Mouse (Mus musculus): ENCODE data around the gene Ugt1a1. TPM values are rescaled to one million over a fixed set of nuclear protein-coding genes. Genes with fewer than 3 reads are reported as not detected.

Gene Ugt1a1
- polyA plus RNA-seq, 1 experiment, result not detected

DNA sequence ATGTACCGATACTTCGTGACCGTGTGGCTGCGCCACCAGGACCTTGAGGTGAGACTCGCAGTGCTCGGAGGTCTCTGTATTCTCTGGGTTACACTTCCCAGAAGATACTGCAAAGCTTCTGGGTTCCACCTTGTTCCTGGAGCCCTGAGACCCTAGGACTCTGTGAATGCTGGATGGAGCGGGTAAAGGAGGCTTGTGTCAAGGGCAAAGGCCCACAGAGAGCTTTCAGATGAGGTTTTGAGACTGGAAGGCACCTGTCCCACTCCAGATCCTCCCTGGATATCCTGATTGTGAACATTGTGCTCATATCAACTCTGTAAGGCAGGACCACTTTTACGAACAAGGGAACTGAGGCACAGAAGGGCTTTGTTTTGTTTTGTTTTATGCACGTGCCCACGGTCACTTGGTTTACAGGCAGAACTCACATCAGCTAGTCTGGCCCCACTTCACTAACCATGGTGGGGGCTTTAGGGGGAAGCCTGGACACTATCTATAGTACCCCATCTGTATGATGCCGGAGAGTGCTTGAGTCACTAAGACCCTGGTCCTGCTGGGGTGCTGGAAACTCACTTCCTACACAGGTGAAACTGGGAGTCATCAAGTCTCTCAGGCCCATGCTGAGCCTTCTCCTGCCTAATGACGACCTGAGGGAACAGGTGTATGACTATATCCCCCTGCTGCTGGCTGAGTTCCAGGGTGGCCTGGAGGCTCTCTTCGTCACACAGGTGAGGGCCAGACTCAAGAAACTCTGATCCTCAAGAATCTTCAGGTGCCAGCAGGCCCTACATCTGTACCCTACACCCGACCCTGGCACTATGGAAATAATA, 21.9 kb downstream of the Ugt1a1 start:
- peaks cover 48% of the 10 kb centered on the region for H3K27me3 ChIP-seq (ENCODE audit: control insufficient read depth, insufficient read depth, insufficient read length)
- no peak for TF ChIP-seq MAX (IDR thresholded peaks at IDR 0.05)
- no peak for TF ChIP-seq USF1 (IDR thresholded peaks at IDR 0.05; ENCODE audit: low read depth)
- no peak for TF ChIP-seq MYOD1 (IDR thresholded peaks at IDR 0.05; ENCODE audit: control insufficient read depth, insufficient read length, low read depth)
- TF ChIP-seq FOSL1 (IDR thresholded peaks at IDR 0.05; ENCODE audit: insufficient read depth, low read length, poor library complexity, severe bottlenecking), result no peak
- no peaks in the 10 kb centered on the region for H3K79me3 ChIP-seq (ENCODE audit: low read depth)
- H3K4me3 ChIP-seq (ENCODE audit: insufficient read depth, poor library complexity, severe bottlenecking), result no peak overlapping the region
- H3ac ChIP-seq (ENCODE audit: control insufficient read depth, insufficient read length, low read depth), result no peak overlapping the region
- no peaks in the 10 kb centered on the region for H3K36me3 ChIP-seq (ENCODE audit: control insufficient read depth, insufficient read depth)
- H3K79me2 ChIP-seq (ENCODE audit: control insufficient read depth, insufficient read depth), result no peaks in the 10 kb centered on the region

GRCm38 (mm10) chr1:88234248-88234610, 22.5 kb downstream of the Ugt1a1 start:
- Histone ChIP-seq H3K4me3 (ENCODE audit: insufficient read depth, poor library complexity, severe bottlenecking) (no peak overlapping the region), H3K27me3 (ENCODE audit: control insufficient read depth, insufficient read depth, insufficient read length) (peaks cover 54% of the 10 kb centered on the region), H3ac (ENCODE audit: control insufficient read depth, insufficient read length, low read depth) (no peak overlapping the region), H3K36me3 (ENCODE audit: control insufficient read depth, insufficient read depth) (no peaks in the 10 kb centered on the region), H3K79me3 (ENCODE audit: low read depth) (no peaks in the 10 kb centered on the region), H3K79me2 (ENCODE audit: control insufficient read depth, insufficient read depth) (no peaks in the 10 kb centered on the region)
- TF ChIP-seq CTCF (IDR thresholded peaks at IDR 0.05; ENCODE audit: control insufficient read depth, insufficient read depth, insufficient read length), result no peak
- no peak for TF ChIP-seq FOSL1 (IDR thresholded peaks at IDR 0.05; ENCODE audit: insufficient read depth, low read length, poor library complexity, severe bottlenecking)
- no peak for TF ChIP-seq USF1 (IDR thresholded peaks at IDR 0.05; ENCODE audit: low read depth)
- TF ChIP-seq MYOD1 (IDR thresholded peaks at IDR 0.05; ENCODE audit: control insufficient read depth, insufficient read length, low read depth), result no peak
- no peak for TF ChIP-seq MAX (IDR thresholded peaks at IDR 0.05)
- TF ChIP-seq MYOG (IDR thresholded peaks at IDR 0.05; ENCODE audit: control insufficient read depth, extremely low read depth, insufficient read length), result no peak
- TF ChIP-seq CEBPB (IDR thresholded peaks at IDR 0.05; ENCODE audit: low read depth), result no peak

DNA sequence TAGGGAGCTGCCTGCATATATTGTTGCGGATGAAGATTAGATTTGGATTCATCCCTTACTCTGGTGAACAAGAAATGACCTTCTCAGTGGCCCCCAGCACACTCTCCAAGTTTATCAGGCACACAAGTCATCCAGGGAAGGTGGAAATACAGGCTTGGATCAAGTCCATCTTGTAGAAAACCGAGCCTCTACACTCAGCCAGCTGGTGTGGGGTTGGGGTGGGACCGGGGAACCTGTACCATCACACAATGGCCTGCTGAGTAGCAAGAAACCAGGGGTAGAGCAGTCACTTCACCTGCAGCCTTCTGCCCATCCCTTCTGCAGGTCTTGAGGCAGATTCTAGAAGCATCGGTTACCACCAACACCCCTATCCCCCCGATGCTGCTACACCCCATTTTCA, 22.9 kb downstream of the Ugt1a1 start:
- peaks cover 54% of the 10 kb centered on the region for H3K27me3 ChIP-seq (ENCODE audit: control insufficient read depth, insufficient read depth, insufficient read length)
- H3ac ChIP-seq (ENCODE audit: control insufficient read depth, insufficient read length, low read depth), result no peak overlapping the region
- TF ChIP-seq MAX (IDR thresholded peaks at IDR 0.05) (no peak), MYOD1 (IDR thresholded peaks at IDR 0.05; ENCODE audit: control insufficient read depth, insufficient read length, low read depth) (no peak), USF1 (IDR thresholded peaks at IDR 0.05; ENCODE audit: low read depth) (no peak), CEBPB (IDR thresholded peaks at IDR 0.05; ENCODE audit: low read depth) (no peak), CTCF (IDR thresholded peaks at IDR 0.05; ENCODE audit: control insufficient read depth, insufficient read depth, insufficient read length) (no peak), FOSL1 (IDR thresholded peaks at IDR 0.05; ENCODE audit: insufficient read depth, low read length, poor library complexity, severe bottlenecking) (no peak), MYOG (IDR thresholded peaks at IDR 0.05; ENCODE audit: control insufficient read depth, extremely low read depth, insufficient read length) (no peak)
- H3K79me3 ChIP-seq (ENCODE audit: low read depth), result no peaks in the 10 kb centered on the region
- H3K4me3 ChIP-seq (ENCODE audit: insufficient read depth, poor library complexity, severe bottlenecking), result no peak overlapping the region
- H3K36me3 ChIP-seq (ENCODE audit: control insufficient read depth, insufficient read depth), result no peaks in the 10 kb centered on the region
- H3K79me2 ChIP-seq (ENCODE audit: control insufficient read depth, insufficient read depth), result no peaks in the 10 kb centered on the region

GRCm38 (mm10) chr1:88235046-88235893, 23.5 kb downstream of the Ugt1a1 start:
- peaks cover 49% of the 10 kb centered on the region for H3K27me3 ChIP-seq (ENCODE audit: control insufficient read depth, insufficient read depth, insufficient read length)
- H3K79me3 ChIP-seq (ENCODE audit: low read depth), result no peaks in the 10 kb centered on the region
- no peak overlapping the region for H3K4me3 ChIP-seq (ENCODE audit: insufficient read depth, poor library complexity, severe bottlenecking)
- H3K36me3 ChIP-seq (ENCODE audit: control insufficient read depth, insufficient read depth), result no peaks in the 10 kb centered on the region
- H3ac ChIP-seq (ENCODE audit: control insufficient read depth, insufficient read length, low read depth), result no peak overlapping the region
- H3K79me2 ChIP-seq (ENCODE audit: control insufficient read depth, insufficient read depth), result no peaks in the 10 kb centered on the region
- TF ChIP-seq MAX (IDR thresholded peaks at IDR 0.05), result no peak
- no peak for TF ChIP-seq CEBPB (IDR thresholded peaks at IDR 0.05; ENCODE audit: low read depth)
- TF ChIP-seq MYOG (IDR thresholded peaks at IDR 0.05; ENCODE audit: control insufficient read depth, extremely low read depth, insufficient read length), result no peak
- no peak for TF ChIP-seq MYOD1 (IDR thresholded peaks at IDR 0.05; ENCODE audit: control insufficient read depth, insufficient read length, low read depth)
- no peak for TF ChIP-seq CTCF (IDR thresholded peaks at IDR 0.05; ENCODE audit: control insufficient read depth, insufficient read depth, insufficient read length)
- no peak for TF ChIP-seq FOSL1 (IDR thresholded peaks at IDR 0.05; ENCODE audit: insufficient read depth, low read length, poor library complexity, severe bottlenecking)
- no peak for TF ChIP-seq USF1 (IDR thresholded peaks at IDR 0.05; ENCODE audit: low read depth)

- TF ChIP-seq CTCF (IDR thresholded peaks at IDR 0.05; ENCODE audit: control insufficient read depth, insufficient read depth, insufficient read length) (no peak), CEBPB (IDR thresholded peaks at IDR 0.05; ENCODE audit: low read depth) (no peak), MAX (IDR thresholded peaks at IDR 0.05) (no peak), MYOD1 (IDR thresholded peaks at IDR 0.05; ENCODE audit: control insufficient read depth, insufficient read length, low read depth) (no peak), FOSL1 (IDR thresholded peaks at IDR 0.05; ENCODE audit: insufficient read depth, low read length, poor library complexity, severe bottlenecking) (no peak), MYOG (IDR thresholded peaks at IDR 0.05; ENCODE audit: control insufficient read depth, extremely low read depth, insufficient read length) (no peak), USF1 (IDR thresholded peaks at IDR 0.05; ENCODE audit: low read depth) (no peak)
- Histone ChIP-seq H3K27me3 (ENCODE audit: control insufficient read depth, insufficient read depth, insufficient read length) (peaks cover 45% of the 10 kb centered on the region), H3K4me3 (ENCODE audit: insufficient read depth, poor library complexity, severe bottlenecking) (no peak overlapping the region), H3ac (ENCODE audit: control insufficient read depth, insufficient read length, low read depth) (no peak overlapping the region), H3K79me3 (ENCODE audit: low read depth) (no peaks in the 10 kb centered on the region), H3K79me2 (ENCODE audit: control insufficient read depth, insufficient read depth) (no peaks in the 10 kb centered on the region), H3K36me3 (ENCODE audit: control insufficient read depth, insufficient read depth) (no peaks in the 10 kb centered on the region)
These were observed 24.2 kb downstream of the Ugt1a1 start for GRCm38 (mm10) chr1:88235894-88236415.
